ENCODE assay signal across 20 mouse cellular contexts in genomic region chr14:24999008-24999572, GRCm38 (mm10).
A peak's percentile ranks its signal among the peaks of the same experiment; 100 is the strongest.
DNase-seq lines count a peak whose midpoint lies in the region; ATAC-seq and TF ChIP-seq lines count a peak whose summit lies in the region.
"Had no signal": no experiment of that assay in that cellular context is flagged by ENCODE, and none has a peak within 500 bp of the region (broad histone marks: within the 10 kb centered on the region; RNA-seq: fewer than 3 reads in every experiment).

No protein-coding gene starts in this region.

- no peak overlapping the region for H3K4me2 ChIP-seq in kidney, embryonic 15.5 days
- no peak overlapping the region for H3K4me2 ChIP-seq in intestine, postnatal 0 days (replicated peaks; ENCODE audit: low read depth)
- H3K4me2 ChIP-seq in limb, embryonic 15.5 days = no peak overlapping the region
- H3K4me2 ChIP-seq in forebrain, embryonic 13.5 days = no peak overlapping the region
- H3K4me2 ChIP-seq: heart, embryonic 13.5 days; liver, embryonic 11.5 days; lung, embryonic 15.5 days; neural tube, embryonic 13.5 days had no signal

- ATAC-seq in kidney, embryonic 15.5 days (replicated peaks; ENCODE audit: low FRiP score) = no peak
- peak; percentile 81 for ATAC-seq in intestine, postnatal 0 days
- ATAC-seq in limb, embryonic 15.5 days (ENCODE audit: insufficient number of reproducible peaks, low FRiP score, low TSS enrichment, low read depth) = no peak
- no peak for ATAC-seq in forebrain, embryonic 13.5 days

- no peak overlapping the region for H3K4me3 ChIP-seq in kidney, embryonic 15.5 days (replicated peaks)
- no peak overlapping the region for H3K4me3 ChIP-seq in intestine, postnatal 0 days (ENCODE audit: low read depth, low read length)
- no peak overlapping the region for H3K4me3 ChIP-seq in limb, embryonic 15.5 days
- H3K4me3 ChIP-seq in forebrain, embryonic 13.5 days = no peak overlapping the region
- H3K4me3 ChIP-seq in forebrain, embryonic 10.5 days = no peak overlapping the region
- H3K4me3 ChIP-seq: erythroblast, embryonic 14.5 days; heart, embryonic 13.5 days; lung, embryonic 15.5 days; megakaryocyte, embryonic 14.5 days; neural tube, embryonic 13.5 days had no signal

- no peaks in the 10 kb centered on the region for H3K36me3 ChIP-seq in kidney, embryonic 15.5 days
- H3K36me3 ChIP-seq in intestine, postnatal 0 days (ENCODE audit: control insufficient read depth, insufficient read depth) = no peaks in the 10 kb centered on the region
- H3K36me3 ChIP-seq in limb, embryonic 15.5 days = no peaks in the 10 kb centered on the region
- no peaks in the 10 kb centered on the region for H3K36me3 ChIP-seq in forebrain, embryonic 13.5 days (ENCODE audit: poor library complexity, severe bottlenecking)
- H3K36me3 ChIP-seq in forebrain, embryonic 10.5 days (replicated peaks) = no peaks in the 10 kb centered on the region
- H3K36me3 ChIP-seq: heart, embryonic 13.5 days; lung, embryonic 15.5 days; neural tube, embryonic 13.5 days had no signal

- H3K9ac ChIP-seq in kidney, embryonic 15.5 days = no peak overlapping the region
- no peak overlapping the region for H3K9ac ChIP-seq in intestine, postnatal 0 days (ENCODE audit: low read depth, low read length)
- no peak overlapping the region for H3K9ac ChIP-seq in limb, embryonic 15.5 days
- H3K9ac ChIP-seq in forebrain, embryonic 13.5 days = no peak overlapping the region
- H3K9ac ChIP-seq: heart, embryonic 13.5 days; lung, embryonic 15.5 days; neural tube, embryonic 13.5 days had no signal

- H3K4me1 ChIP-seq in kidney, embryonic 15.5 days = peaks cover 44% of the 10 kb centered on the region
- H3K4me1 ChIP-seq in intestine, postnatal 0 days (replicated peaks; ENCODE audit: control insufficient read depth, insufficient read depth, low read length) = 0 out of 2 replicates have a peak, but pooled peaks cover 6% of the 10 kb centered on the region
- H3K4me1 ChIP-seq in limb, embryonic 15.5 days = peaks cover 38% of the 10 kb centered on the region
- H3K4me1 ChIP-seq in forebrain, embryonic 13.5 days = peaks cover 37% of the 10 kb centered on the region
- peaks cover 43% of the 10 kb centered on the region for H3K4me1 ChIP-seq in forebrain, embryonic 10.5 days
- H3K4me1 ChIP-seq: megakaryocyte, embryonic 14.5 days had no signal

- WGBS in kidney, embryonic 15.5 days = 52% methylated on average over 3 of the region's 3 CpGs
- WGBS in intestine, postnatal 0 days = 27% methylated on average over 3 of the region's 3 CpGs
- WGBS in limb, embryonic 15.5 days = 52% methylated on average over 3 of the region's 3 CpGs
- WGBS in forebrain, embryonic 13.5 days = 74% methylated on average over 3 of the region's 3 CpGs
- 56% methylated on average over 3 of the region's 3 CpGs for WGBS in forebrain, embryonic 10.5 days

- TF ChIP-seq CTCF in intestine, postnatal 0 days (IDR thresholded peaks at IDR 0.05; ENCODE audit: low read depth) = no peak

- no peaks in the 10 kb centered on the region for H3K27me3 ChIP-seq in kidney, embryonic 15.5 days
- no peaks in the 10 kb centered on the region for H3K27me3 ChIP-seq in intestine, postnatal 0 days (replicated peaks; ENCODE audit: control insufficient read depth, insufficient read depth, low read length)
- no peaks in the 10 kb centered on the region for H3K27me3 ChIP-seq in limb, embryonic 15.5 days
- H3K27me3 ChIP-seq in forebrain, embryonic 13.5 days = no peaks in the 10 kb centered on the region
- peaks cover 43% of the 10 kb centered on the region for H3K27me3 ChIP-seq in forebrain, embryonic 10.5 days (ENCODE audit: poor library complexity, severe bottlenecking)
- H3K27me3 ChIP-seq: heart, embryonic 13.5 days; lung, embryonic 15.5 days had no signal

- no peak overlapping the region for H3K27ac ChIP-seq in kidney, embryonic 15.5 days
- peak overlapping the region; percentile 41; the same call in 1 of the 2 replicates for H3K27ac ChIP-seq in intestine, postnatal 0 days (ENCODE audit: low read depth, low read length)
- peak overlapping the region; percentile 44; the same call in 1 of the 2 replicates for H3K27ac ChIP-seq in limb, embryonic 15.5 days
- no peak overlapping the region for H3K27ac ChIP-seq in forebrain, embryonic 13.5 days
- H3K27ac ChIP-seq in forebrain, embryonic 10.5 days = no peak overlapping the region
- H3K27ac ChIP-seq: heart, embryonic 13.5 days; lung, embryonic 15.5 days; neural tube, embryonic 13.5 days had no signal

- no peaks in the 10 kb centered on the region for H3K9me3 ChIP-seq in kidney, embryonic 15.5 days (replicated peaks)
- H3K9me3 ChIP-seq in intestine, postnatal 0 days (ENCODE audit: control insufficient read depth) = no peaks in the 10 kb centered on the region
- no peaks in the 10 kb centered on the region for H3K9me3 ChIP-seq in limb, embryonic 15.5 days
- H3K9me3 ChIP-seq in forebrain, embryonic 13.5 days (replicated peaks) = no peaks in the 10 kb centered on the region
- no peaks in the 10 kb centered on the region for H3K9me3 ChIP-seq in forebrain, embryonic 10.5 days
- H3K9me3 ChIP-seq: heart, embryonic 13.5 days; lung, embryonic 15.5 days; neural tube, embryonic 13.5 days had no signal

- peak; percentile 31 for DNase-seq in embryo, embryonic 10.5 days (ENCODE audit: low spot score)
- DNase-seq in embryo, embryonic 9.5 days (ENCODE audit: extremely low spot score) = no peak
- DNase-seq in kidney, adult 9 months = peak; percentile 57
- no peak for DNase-seq in forebrain, embryonic 10.5 days (ENCODE audit: extremely low spot score, low spot score)
- DNase-seq: adrenal gland, postnatal 14 days; cerebellum, adult 8-10 months; heart, postnatal 4 days; retina, postnatal 1 day; spleen, adult 18-20 months; thymus, postnatal 25 days had no signal

Comparison
In these comparisons a context has a peak if more than half of its experiments do, and no peak if none do; other contexts are left out.
1. DNase-seq: peak in embryo, embryonic 10.5 days (single experiment) and kidney, adult 9 months (single experiment); none in embryo, embryonic 9.5 days (single experiment) and forebrain, embryonic 10.5 days (single experiment).
2. H3K27ac ChIP-seq: peak in intestine, postnatal 0 days (single experiment) and limb, embryonic 15.5 days (single experiment); none in kidney, embryonic 15.5 days (single experiment), forebrain, embryonic 13.5 days (single experiment) and forebrain, embryonic 10.5 days (single experiment).